Mouse (Mus musculus): ENCODE measurements around the gene Gm3298. TPM values are rescaled to one million over a fixed set of nuclear protein-coding genes. Genes with fewer than 3 reads are reported as not detected.

Gm3298 gene
- polyA plus RNA-seq (2017; shearing (Covaris generic)): not detected

GRCm38 (mm10) chr14:5015591-5015990, at the start of gene Gm3298:
Gene Gm3298 (plus strand): TSS chr14:5015891.

GRCm38 (mm10) chr14:4983635-4984034, 32.1 kb upstream of the Gm3298 start, which contains the start of gene Gm8297:
Gene Gm8297 (plus strand): TSS chr14:4983935.

GRCm38 (mm10) chr14:5050329-5050728, 34.6 kb downstream of the Gm3298 start, which contains the start of gene 4930555G01Rik:
Gene 4930555G01Rik (plus strand): TSS chr14:5050629.

Other genes with a start within 250 kb of the Gm3298 start
- not detected for gene Gm9602, start 239.6 kb upstream of the Gm3298 start, polyA plus RNA-seq (2017; shearing (Covaris generic))
- not detected for gene Gm3269, start 177.8 kb upstream of the Gm3298 start, polyA plus RNA-seq (2017; shearing (Covaris generic))
- gene Gm3264, start 160.3 kb upstream of the Gm3298 start, polyA plus RNA-seq (2017; shearing (Covaris generic)): not detected
- not detected for gene Gm3278, start 123.5 kb upstream of the Gm3298 start, polyA plus RNA-seq (2017; shearing (Covaris generic))
- not detected for gene Gm8297, start 32.0 kb upstream of the Gm3298 start, polyA plus RNA-seq (2017; shearing (Covaris generic))
- gene 4930555G01Rik, start 34.7 kb downstream of the Gm3298 start, polyA plus RNA-seq (2017; shearing (Covaris generic)): 0.16 TPM
- gene Gm8281, start 55.1 kb downstream of the Gm3298 start, polyA plus RNA-seq (2017; shearing (Covaris generic)): 1.4 TPM
- not detected for gene Gm8279, start 115.6 kb downstream of the Gm3298 start, polyA plus RNA-seq (2017; shearing (Covaris generic))
- gene Gm3317, start 148.6 kb downstream of the Gm3298 start, polyA plus RNA-seq (2017; shearing (Covaris generic)): not detected
- not detected for gene Gm8271, start 169.9 kb downstream of the Gm3298 start, polyA plus RNA-seq (2017; shearing (Covaris generic))
- gene Gm3526, start 244.7 kb downstream of the Gm3298 start, polyA plus RNA-seq (2017; shearing (Covaris generic)): not detected